Mouse (Mus musculus): ENCODE data around the gene Dclk1.

GRCm38 (mm10) chr3:55551912-55552311 lies 309.7 kb downstream of the Dclk1 start:
- no peak for TF ChIP-seq CTCF (IDR thresholded peaks at IDR 0.05; ENCODE audit: control insufficient read depth, insufficient read depth, insufficient replicate concordance, low read depth, low read length)
- no peak for TF ChIP-seq POLR2A (IDR thresholded peaks at IDR 0.05; ENCODE audit: control insufficient read depth, low read depth, low read length)
